Mouse (Mus musculus) embryo, embryonic 10 days (tissue): Measurements from ENCODE around the gene Kctd21.

Experiments
- DNase-seq: peaks from one replicate; pipeline ENCODE4 v3.0.0-alpha.2; 2015; ENCODE audit warnings: low spot score

Gene Kctd21

DNA sequence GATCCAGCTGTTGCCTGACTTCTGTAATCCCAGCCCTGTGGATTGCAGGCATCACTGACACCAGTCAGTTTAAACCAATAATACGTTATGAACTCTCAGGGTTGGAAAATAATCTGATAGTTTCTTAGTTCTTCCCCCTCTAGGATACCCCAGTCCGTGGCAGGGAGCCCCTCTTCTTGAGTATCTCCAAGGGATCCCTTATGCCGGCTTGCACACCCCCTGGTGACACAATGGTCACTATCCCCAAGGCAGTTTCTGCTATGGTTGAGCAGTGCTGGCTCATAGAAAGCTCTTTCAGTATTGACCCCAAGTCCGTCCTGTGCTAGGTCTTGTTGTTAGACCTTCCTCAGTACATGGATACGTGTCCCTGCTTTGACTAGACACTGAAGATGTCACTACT lies 16.7 kb downstream of the Kctd21 start:
- DNase-seq, result no peak

GRCm38 (mm10) chr7:97349438-97349837 lies 17.3 kb downstream of the Kctd21 start:
- DNase-seq, result no peak

- DNase-seq, result no peak
These were observed 18.8 kb downstream of the Kctd21 start for GRCm38 (mm10) chr7:97350891-97351290.

DNA sequence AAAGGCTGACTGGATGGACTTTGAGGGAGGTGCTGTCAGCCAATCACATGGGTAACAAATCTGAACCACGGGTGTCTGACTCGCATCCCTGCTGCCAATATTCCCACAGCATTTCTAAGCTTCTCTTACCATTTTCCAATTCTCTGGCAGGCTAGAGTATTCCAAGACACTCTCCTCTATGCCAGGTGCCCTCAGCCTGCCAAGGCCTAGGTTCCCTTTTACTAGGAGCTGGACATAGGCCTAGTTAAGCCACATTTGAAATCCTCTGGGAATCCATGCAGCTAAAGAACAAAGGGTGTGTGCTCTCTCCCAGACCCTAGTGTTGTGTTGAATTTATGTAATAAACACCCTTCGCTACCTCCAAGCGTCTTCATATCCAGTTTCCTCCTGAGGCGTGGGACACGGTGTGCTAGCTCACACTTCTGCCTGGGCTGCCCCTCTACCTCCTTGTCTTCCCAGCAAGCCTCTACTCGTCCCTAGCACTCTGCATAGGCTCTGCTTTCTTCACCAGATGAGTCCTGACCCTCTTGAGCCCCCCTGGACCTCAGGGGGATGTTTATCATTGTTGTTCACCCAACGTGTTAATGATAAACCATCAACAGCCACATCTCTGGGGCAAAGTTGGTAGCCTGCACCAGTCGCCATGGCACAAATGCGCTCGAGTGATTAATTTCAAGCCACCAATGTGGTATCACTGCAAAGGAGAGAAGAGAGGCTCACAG lies 19.8 kb downstream of the Kctd21 start:
- no peak for DNase-seq

- no peak for DNase-seq
These were observed 21.2 kb downstream of the Kctd21 start for GRCm38 (mm10) chr7:97353356-97353755.

DNA sequence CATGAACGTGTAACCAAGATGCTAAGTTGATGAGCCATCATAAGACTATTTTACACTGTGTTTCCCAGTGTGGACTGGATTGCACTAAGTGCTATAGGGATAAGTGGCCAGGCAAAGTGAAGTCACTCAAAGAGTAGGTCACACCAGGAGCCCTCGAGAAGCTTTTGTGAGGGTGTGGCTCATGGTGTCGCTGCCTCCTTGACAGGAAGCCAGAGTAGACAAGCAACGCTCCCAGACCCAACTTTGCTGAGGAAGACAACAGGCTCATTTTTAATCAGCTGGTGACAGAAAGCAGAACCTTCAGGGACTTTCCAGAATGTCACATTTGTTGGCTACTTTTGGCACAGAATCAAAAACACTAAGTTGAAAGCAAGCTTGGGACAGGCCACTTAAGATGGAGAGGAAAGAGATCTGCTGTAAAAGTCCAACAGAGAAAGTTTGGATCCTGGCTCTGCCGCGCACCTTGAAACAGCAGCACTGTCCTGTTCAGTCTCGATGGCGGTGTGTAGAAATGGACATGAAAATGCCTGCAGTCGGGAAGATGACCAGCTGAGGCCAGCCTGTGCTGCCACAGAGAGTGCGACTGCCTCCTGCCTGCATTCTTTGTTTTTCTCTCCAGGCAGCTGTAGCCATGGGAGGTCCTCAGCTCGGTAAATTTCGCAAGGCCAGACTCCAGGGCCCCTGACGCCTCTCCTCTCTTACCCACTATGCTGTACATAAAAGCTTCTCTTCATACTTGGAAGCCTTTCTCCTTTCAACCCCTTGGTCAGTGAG lies 23.1 kb downstream of the Kctd21 start:
- no peak for DNase-seq

DNA sequence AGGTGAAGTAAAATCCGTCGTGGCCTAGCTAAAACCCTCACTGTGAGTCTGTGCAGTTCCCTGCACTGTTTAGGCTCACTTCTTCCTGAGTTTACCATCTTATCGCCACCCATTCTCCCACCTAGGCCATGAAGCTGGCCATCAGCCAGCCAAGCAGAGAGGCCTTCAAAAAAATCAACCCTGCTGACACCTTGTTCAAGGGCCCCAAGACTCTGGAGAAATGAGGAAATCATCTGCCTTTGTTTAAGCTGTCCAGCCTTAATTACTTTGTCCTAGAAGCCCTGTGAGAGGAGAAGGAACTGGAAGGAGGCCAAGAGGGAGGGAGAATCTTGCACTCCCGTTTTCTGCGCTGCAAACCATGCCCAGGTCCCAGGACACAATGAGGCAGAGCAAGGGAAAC lies 24.1 kb downstream of the Kctd21 start:
- DNase-seq, result no peak

GRCm38 (mm10) chr7:97356875-97357276 lies 24.7 kb downstream of the Kctd21 start:
- DNase-seq, result no peak

GRCm38 (mm10) chr7:97357840-97358239 lies 25.7 kb downstream of the Kctd21 start:
- DNase-seq, result no peak

DNA sequence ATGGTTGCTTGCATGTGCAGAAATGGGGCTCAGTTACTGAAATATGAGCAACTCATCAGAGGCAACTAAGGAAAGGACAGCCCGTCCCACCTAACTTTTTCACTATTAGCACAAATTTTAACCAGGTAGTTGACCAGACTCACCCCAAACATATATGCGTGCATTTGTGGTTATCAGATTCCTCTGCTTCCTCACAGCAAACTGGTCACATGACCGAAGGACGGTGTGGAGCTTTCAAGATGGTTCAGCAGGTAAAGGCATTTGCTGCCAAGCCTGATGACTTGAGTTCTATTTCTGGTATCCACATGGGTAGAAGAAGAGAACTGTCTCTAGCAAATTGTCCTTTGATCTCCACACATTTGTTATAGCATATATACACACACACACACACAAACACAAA lies 26.2 kb downstream of the Kctd21 start:
- DNase-seq, result no peak

DNA sequence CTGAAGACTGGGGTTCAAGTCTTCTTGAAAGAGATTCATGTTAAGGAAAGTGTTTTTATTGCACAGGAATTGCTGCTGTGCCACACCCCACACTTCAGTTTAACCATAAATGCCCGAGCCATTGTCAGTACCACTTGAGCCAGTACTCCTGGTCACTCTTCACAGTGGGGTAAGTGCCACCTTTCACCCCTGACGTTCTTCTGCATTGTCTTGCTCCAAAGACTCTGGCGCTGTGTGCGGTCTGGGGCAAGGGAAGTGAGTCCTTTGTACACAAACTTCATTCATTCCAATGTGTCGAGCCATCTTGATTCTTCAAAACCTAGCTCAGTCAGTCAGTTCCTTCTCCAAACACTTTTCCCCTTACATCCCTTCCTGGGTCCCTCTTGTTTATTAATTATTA lies 28.0 kb downstream of the Kctd21 start:
- DNase-seq, result no peak

DNA sequence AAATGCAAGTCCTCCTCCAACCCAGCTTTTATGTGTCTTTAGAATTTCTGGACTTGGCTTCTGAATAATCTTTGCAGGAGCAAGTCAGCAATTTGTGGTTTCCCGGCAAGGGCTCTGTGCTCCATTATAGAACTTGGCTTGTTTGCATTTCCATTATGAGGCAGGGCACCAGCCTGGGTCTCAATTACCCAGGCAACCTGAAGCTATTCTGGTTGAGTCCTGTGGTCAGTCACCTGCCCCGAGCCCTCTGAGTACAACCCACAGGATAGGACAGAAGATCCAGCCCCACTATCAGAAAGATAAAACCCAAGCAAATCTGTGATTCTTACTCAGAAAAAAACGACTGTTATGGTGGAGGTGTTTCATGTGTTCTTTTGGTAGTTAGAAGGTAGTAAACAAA lies 28.8 kb downstream of the Kctd21 start:
- no peak for DNase-seq

DNA sequence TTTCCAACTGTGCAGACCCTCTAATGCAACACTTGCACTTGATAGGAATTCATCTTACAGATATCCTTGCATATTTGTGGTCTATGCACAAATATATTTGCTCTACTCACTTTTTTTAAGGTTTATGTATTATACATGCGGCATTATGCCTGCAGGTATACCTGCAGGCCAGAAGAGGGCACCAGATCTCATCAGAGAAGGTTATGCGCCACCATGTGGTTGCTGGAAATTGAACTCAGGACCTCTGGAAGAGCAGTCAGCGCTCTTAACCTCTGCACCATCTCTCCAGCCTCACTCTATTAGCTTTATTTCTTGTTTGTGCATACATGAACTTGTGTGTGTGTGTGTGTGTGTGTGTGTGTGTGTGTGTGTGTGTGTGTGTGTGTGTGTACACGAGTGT lies 29.3 kb downstream of the Kctd21 start:
- DNase-seq, result peak; percentile 66

- no peak for DNase-seq
These were observed 33.8 kb downstream of the Kctd21 start for GRCm38 (mm10) chr7:97365887-97366286.

- no peak for DNase-seq
These were observed 43.0 kb downstream of the Kctd21 start for GRCm38 (mm10) chr7:97375101-97375500.

DNA sequence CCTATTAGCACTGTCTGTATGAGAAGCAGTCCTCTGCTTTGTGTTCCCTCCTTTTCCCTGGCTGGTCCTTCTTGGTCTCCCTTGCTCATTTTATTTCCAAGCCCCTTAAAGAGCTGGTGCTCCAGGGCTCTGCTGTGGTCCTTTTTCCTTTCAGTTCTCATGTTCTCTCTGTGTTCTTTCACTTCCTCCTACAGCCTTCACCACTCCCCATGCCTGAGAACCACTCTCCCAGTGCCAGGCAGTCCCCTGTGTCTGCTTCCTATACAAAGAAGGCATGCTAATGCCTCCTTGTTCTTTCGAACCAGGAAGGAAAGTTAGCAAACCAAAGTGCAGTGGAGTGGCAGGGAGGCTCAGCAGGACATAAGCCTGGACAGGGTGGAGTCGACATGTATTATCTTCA lies 43.8 kb downstream of the Kctd21 start:
- no peak for DNase-seq

DNA sequence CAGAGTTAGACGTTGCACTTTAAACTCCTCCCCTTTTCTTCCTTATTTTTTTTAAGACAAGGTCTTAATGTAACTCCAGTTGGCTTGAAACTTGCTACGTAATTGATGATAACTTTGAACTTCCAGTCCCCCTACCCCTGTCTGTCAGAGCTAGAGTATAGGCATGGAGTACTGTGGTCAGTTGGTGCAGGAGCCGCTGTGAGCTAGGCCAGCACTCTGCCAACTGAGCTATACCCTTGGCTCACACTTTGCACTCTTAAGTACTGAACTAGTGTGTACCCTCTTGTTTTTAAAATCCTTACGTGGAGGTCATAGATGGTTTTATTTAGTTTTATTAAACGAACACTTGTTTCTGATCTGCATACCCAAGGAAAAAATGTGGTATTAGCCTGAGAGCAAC lies 47.2 kb downstream of the Kctd21 start:
- no peak for DNase-seq

DNA sequence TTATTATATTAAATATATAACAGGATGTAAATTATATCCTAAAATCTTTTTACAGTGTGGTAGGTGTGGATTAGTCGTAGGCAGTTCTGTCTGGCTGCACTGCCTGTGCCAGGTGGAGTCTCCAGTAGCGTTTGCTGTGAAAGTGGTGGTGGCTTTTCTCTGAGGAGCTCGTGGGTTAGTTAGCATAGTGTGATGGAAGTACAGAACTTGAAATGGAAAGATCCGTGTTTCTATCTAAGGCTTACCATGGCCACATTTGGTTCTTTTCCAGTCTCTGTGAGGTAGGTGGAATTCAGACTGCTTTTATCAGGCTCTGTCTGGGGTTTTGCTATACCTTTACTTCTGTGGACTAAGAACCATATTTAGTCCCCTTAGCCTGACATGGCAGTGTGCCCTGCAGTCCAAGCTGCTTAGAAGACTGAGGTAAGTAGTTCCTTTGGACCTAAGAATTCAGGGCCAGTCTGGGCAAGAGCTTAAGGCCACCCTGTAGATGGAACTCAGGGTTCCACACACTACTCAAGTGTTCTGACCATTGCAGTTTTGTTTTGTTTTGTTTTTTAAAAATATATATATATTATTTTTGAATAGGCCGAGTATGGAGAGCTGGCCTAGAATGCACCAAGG lies 48.5 kb downstream of the Kctd21 start:
- no peak for DNase-seq

DNA sequence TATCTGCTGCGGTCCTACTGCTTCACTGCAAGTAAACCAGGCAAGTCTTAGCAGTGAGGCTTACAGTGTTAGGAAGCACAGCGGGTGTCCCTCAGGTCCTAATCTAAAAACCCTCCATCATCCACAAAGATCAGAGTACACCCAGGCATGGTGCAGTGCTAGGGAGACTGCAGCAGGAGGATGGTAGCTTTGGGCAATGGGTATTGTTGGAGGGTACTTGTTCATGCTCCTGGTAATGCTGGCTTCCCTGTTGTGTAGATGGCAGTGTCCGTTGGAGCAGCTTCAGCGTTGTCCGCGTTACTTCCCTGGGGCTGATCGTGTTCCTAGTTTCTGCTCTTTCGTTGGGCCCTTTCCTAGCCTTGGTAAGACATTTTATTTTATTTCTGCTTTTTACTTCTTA lies 50.5 kb downstream of the Kctd21 start:
- no peak for DNase-seq

GRCm38 (mm10) chr7:97383496-97384132 lies 51.5 kb downstream of the Kctd21 start:
- no peak for DNase-seq

DNA sequence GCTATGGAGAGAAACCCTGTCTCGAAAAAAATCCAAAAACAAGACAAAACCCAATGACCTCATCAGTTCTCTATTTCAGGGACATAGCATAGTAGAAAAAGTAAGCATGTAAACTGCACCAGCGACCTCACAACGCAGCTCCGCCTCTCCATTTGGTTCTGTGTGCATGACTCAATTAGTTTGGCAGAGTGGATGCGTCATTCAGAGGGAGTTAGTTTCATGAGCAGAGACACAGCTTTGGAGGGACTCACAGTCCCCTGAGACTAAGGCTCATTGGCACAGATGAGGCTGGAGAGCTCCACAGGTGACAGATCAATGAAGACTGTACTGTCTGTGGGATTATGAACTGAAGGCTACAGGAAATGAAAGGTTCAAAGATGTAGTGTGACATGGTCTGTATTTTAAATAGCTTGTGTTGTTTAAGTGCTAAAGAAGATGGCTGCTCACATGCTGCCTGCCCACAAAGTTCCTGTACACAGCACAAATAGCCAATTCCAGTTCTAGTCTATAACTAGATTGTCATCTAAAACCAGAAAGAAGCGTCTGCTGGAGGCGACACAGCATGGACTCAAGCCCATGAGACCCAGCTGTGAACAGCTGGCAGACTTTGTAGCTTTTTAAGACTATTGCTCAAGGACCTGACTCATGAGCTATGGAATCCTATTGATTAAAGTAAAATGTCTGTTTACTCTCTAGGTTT lies 54.1 kb downstream of the Kctd21 start:
- DNase-seq, result no peak

DNA sequence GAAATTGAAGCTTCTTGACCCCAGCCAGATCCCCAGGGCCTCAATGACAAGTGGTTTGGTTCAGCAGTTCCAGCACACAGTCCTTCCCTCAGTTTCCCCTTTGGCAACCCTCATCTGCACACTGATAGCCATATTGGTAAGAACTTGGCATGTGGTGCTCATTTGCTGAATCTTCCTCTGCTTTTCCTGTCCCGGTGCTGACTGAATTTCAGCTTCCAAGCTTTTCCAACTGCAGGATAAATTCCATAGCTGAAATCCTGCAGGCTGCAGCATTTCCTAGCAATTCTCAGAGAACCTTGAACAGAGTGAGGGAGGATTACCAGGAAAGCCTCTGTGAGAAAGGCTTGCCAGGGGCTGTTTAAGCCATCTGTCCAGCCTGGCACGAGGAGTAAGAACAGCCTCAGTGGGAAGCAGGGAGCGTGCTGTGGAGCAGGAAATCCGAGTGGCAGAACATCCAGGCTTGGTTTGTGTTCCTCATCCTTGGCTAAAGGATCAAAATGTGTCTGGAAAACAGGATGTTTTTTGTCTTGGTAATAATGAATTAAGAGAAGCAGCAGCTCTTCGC lies 54.8 kb downstream of the Kctd21 start:
- no peak for DNase-seq
